In genomic region chr17:75870492-75870891, GRCm38 (mm10) we compare ENCODE assay signal across 10 mouse cellular contexts.
DNase-seq lines count a peak whose midpoint lies in the region; ATAC-seq and TF ChIP-seq lines count a peak whose summit lies in the region.
"Had no signal": no experiment of that assay in that cellular context is flagged by ENCODE, and none has a peak within 500 bp of the region (broad histone marks: within the 10 kb centered on the region; RNA-seq: fewer than 3 reads in every experiment).

No protein-coding gene starts in this region.

- DNase-seq in adrenal gland, postnatal 25 days, result peak; percentile 3
- DNase-seq in adrenal gland, adult 2 months, result no peak
- DNase-seq in hindbrain, postnatal 0 days (ENCODE audit: low spot score), result peak; percentile 83
- DNase-seq in layer of hippocampus, adult 8-10 months (ENCODE audit: low spot score in 2 of 2), result peak; percentile 3 to 33
- DNase-seq in midbrain, postnatal 0 days (ENCODE audit: low spot score), result peak; percentile 82
- DNase-seq in ovary, postnatal 36 days (ENCODE audit: low spot score), result no peak
- DNase-seq: gastrocnemius, postnatal 14 days had no signal

- H3K27ac ChIP-seq in hindbrain, postnatal 0 days, result no peak overlapping the region
- no peak overlapping the region for H3K27ac ChIP-seq in hindbrain, embryonic 13.5 days
- H3K27ac ChIP-seq in midbrain, postnatal 0 days (ENCODE audit: low read depth, low read length), result no peak overlapping the region
- H3K27ac ChIP-seq: embryonic facial prominence, embryonic 15.5 days had no signal

- peak; percentile 81 for ATAC-seq in hindbrain, postnatal 0 days
- ATAC-seq in hindbrain, embryonic 13.5 days (ENCODE audit: low FRiP score), result no peak
- ATAC-seq in midbrain, postnatal 0 days (ENCODE audit: low FRiP score), result no peak
- no peak for ATAC-seq in erythroid progenitor cell, adult 5-6 weeks (replicated peaks; ENCODE audit: low FRiP score, poor library complexity, severe bottlenecking)

- H3K36me3 ChIP-seq in hindbrain, postnatal 0 days (ENCODE audit: insufficient read depth, low read length), result no peaks in the 10 kb centered on the region
- H3K36me3 ChIP-seq in hindbrain, embryonic 13.5 days, result no peaks in the 10 kb centered on the region
- H3K36me3 ChIP-seq in midbrain, postnatal 0 days (ENCODE audit: insufficient read depth, low read length), result no peaks in the 10 kb centered on the region
- H3K36me3 ChIP-seq: embryonic facial prominence, embryonic 15.5 days had no signal

- H3K4me3 ChIP-seq in hindbrain, postnatal 0 days (ENCODE audit: low read length), result no peak overlapping the region
- no peak overlapping the region for H3K4me3 ChIP-seq in hindbrain, embryonic 13.5 days
- H3K4me3 ChIP-seq in midbrain, postnatal 0 days (ENCODE audit: low read depth, low read length), result no peak overlapping the region
- H3K4me3 ChIP-seq: embryonic facial prominence, embryonic 15.5 days had no signal

- TF ChIP-seq CTCF in hindbrain, postnatal 0 days (IDR thresholded peaks at IDR 0.05; ENCODE audit: low read depth), result no peak
- TF ChIP-seq CTCF in midbrain, postnatal 0 days (IDR thresholded peaks at IDR 0.05), result no peak

- WGBS in hindbrain, postnatal 0 days, result 17% methylated on average over 2 of the region's 2 CpGs
- WGBS in hindbrain, embryonic 13.5 days, result 36% methylated on average over 2 of the region's 2 CpGs
- 20% methylated on average over 2 of the region's 2 CpGs for WGBS in midbrain, postnatal 0 days

- H3K9ac ChIP-seq in hindbrain, postnatal 0 days (replicated peaks; ENCODE audit: low read length), result no peak overlapping the region
- no peak overlapping the region for H3K9ac ChIP-seq in hindbrain, embryonic 13.5 days
- H3K9ac ChIP-seq in midbrain, postnatal 0 days (replicated peaks; ENCODE audit: low read length, poor library complexity, severe bottlenecking), result no peak overlapping the region
- H3K9ac ChIP-seq: embryonic facial prominence, embryonic 15.5 days had no signal

- no peaks in the 10 kb centered on the region for H3K4me1 ChIP-seq in hindbrain, postnatal 0 days (ENCODE audit: insufficient read depth, low read length)
- no peaks in the 10 kb centered on the region for H3K4me1 ChIP-seq in hindbrain, embryonic 13.5 days (replicated peaks)
- H3K4me1 ChIP-seq in midbrain, postnatal 0 days (ENCODE audit: insufficient read depth, low read length), result no peaks in the 10 kb centered on the region
- H3K4me1 ChIP-seq: embryonic facial prominence, embryonic 15.5 days had no signal

- H3K27me3 ChIP-seq in hindbrain, postnatal 0 days (ENCODE audit: insufficient read depth, low read length), result no peaks in the 10 kb centered on the region
- no peaks in the 10 kb centered on the region for H3K27me3 ChIP-seq in hindbrain, embryonic 13.5 days
- H3K27me3 ChIP-seq in midbrain, postnatal 0 days (ENCODE audit: insufficient read depth, low read length), result no peaks in the 10 kb centered on the region
- H3K27me3 ChIP-seq: embryonic facial prominence, embryonic 15.5 days had no signal

- no peak overlapping the region for H3K4me2 ChIP-seq in hindbrain, postnatal 0 days (ENCODE audit: low read depth, low read length)
- no peak overlapping the region for H3K4me2 ChIP-seq in hindbrain, embryonic 13.5 days
- H3K4me2 ChIP-seq in midbrain, postnatal 0 days (ENCODE audit: low read depth, low read length, poor library complexity, severe bottlenecking), result no peak overlapping the region
- H3K4me2 ChIP-seq: embryonic facial prominence, embryonic 15.5 days had no signal

- no peaks in the 10 kb centered on the region for H3K9me3 ChIP-seq in hindbrain, postnatal 0 days (ENCODE audit: low read length)
- H3K9me3 ChIP-seq in hindbrain, embryonic 13.5 days, result no peaks in the 10 kb centered on the region
- no peaks in the 10 kb centered on the region for H3K9me3 ChIP-seq in midbrain, postnatal 0 days (ENCODE audit: low read length)
- H3K9me3 ChIP-seq: embryonic facial prominence, embryonic 15.5 days had no signal

Comparison
In these comparisons a context has a peak if more than half of its experiments do, and no peak if none do; other contexts are left out.
1. DNase-seq: peak in adrenal gland, postnatal 25 days (single experiment), hindbrain, postnatal 0 days (single experiment), layer of hippocampus, adult 8-10 months (2 of 2) and midbrain, postnatal 0 days (single experiment); none in adrenal gland, adult 2 months (single experiment) and ovary, postnatal 36 days (single experiment).